Comparison of ENCODE assay signal across 8 mouse cellular contexts in genomic region chr1:45926393-45926763, GRCm38 (mm10). TPM values are rescaled to one million over a fixed set of nuclear protein-coding genes. Genes with fewer than 3 reads are reported as not detected.
A peak's percentile ranks its signal among the peaks of the same experiment; 100 is the strongest.
DNase-seq lines count a peak whose midpoint lies in the region; ATAC-seq lines count a peak whose summit lies in the region.

Gene Slc40a1 (minus strand): TSS chr1:45926523.

- no peak within 1 kb of the TSS for H3K27ac ChIP-seq in neural tube, embryonic 12.5 days

- DNase-seq in layer of hippocampus, postnatal 25 days (ENCODE audit: extremely low spot score in 1 of 2, low spot score in 1 of 2), result no peak
- DNase-seq in layer of hippocampus, postnatal 36 days, result no peak
- DNase-seq in c-Kit-positive CD71-positive TER-119-negative erythroid progenitor cells, embryonic 14.5 days (ENCODE audit: low read depth), result peak; percentile 86
- no peak for DNase-seq in gastrocnemius, postnatal 4 days (ENCODE audit: low spot score in 2 of 2)
- no peak for DNase-seq in left cerebral cortex, postnatal 36 days (ENCODE audit: low spot score in 2 of 2)
- no peak for DNase-seq in cerebellum, adult 11 months
- DNase-seq in frontal cortex, postnatal 14 days (ENCODE audit: low spot score in 2 of 2), result no peak

- intact Hi-C loops in left cerebral cortex, postnatal 36 days (cut with DNase I), result loop anchor here (5.0 kb wide), 1 partner anchor 99 kb away; no protein-coding TSS in a partner anchor

- peak within 1 kb of the TSS; percentile 60 for H3K4me3 ChIP-seq in neural tube, embryonic 12.5 days

- no peak for ATAC-seq in neural tube, embryonic 12.5 days (ENCODE audit: low FRiP score, low read depth)

- H3K9ac ChIP-seq in neural tube, embryonic 12.5 days, result peak within 1 kb of the TSS; percentile 53

- peak within 1 kb of the TSS; percentile 84 for H3K4me2 ChIP-seq in neural tube, embryonic 12.5 days (replicated peaks)

- H3K4me1 ChIP-seq in neural tube, embryonic 12.5 days, result peaks cover 6% of the 10 kb centered on the region

- H3K9me3 ChIP-seq in neural tube, embryonic 12.5 days, result no peaks in the 10 kb centered on the region

- peaks cover 25% of the 10 kb centered on the region for H3K27me3 ChIP-seq in neural tube, embryonic 12.5 days (replicated peaks)

- no peaks in the 10 kb centered on the region for H3K36me3 ChIP-seq in neural tube, embryonic 12.5 days

- WGBS in neural tube, embryonic 12.5 days, result 27% methylated on average over 9 of the region's 9 CpGs

RNA-seq across cellular contexts. Expression of gene Slc40a1, which starts in this region (rescaled TPM):
- total RNA-seq in layer of hippocampus, postnatal 25 days (2021), result 10 to 100 TPM; 10.3 to 12.1 TPM
- 1 to 10 TPM; 6.9 to 9.4 TPM for total RNA-seq in layer of hippocampus, postnatal 36 days (2021)
- 10 to 100 TPM; 24.9 to 27.4 TPM for total RNA-seq in gastrocnemius, postnatal 4 days (2021)
- 10 to 100 TPM; 10.8 to 12.8 TPM for total RNA-seq in left cerebral cortex, postnatal 36 days (2021)
- polyA plus RNA-seq in neural tube, embryonic 12.5 days (2016; fragmentation: Nextera tagmentation; extraction: Ambion mirVana), result 24.2 and 24.3 TPM in 2 replicates
